Mouse (Mus musculus): ENCODE results near the gene Pgc. TPM values are rescaled to one million over a fixed set of nuclear protein-coding genes. Genes with fewer than 3 reads are reported as not detected.
A peak's percentile ranks its signal among the peaks of the same experiment; 100 is the strongest.

The Pgc gene
- total and polyA plus RNA-seq, 2 experiments from 2014 or later, result not detected

GRCm38 (mm10) chr17:47701793-47702192, 24.8 kb upstream of the Pgc start:
- Histone ChIP-seq H3K4me3 (ENCODE audit: low read depth, low read length) (no peak overlapping the region), H3K9me3 (replicated peaks; ENCODE audit: control insufficient read depth, low read length) (no peaks in the 10 kb centered on the region), H3K27ac (ENCODE audit: low read depth) (no peak overlapping the region), H3K9ac (replicated peaks; ENCODE audit: low read depth, low read length) (no peak overlapping the region), H3K4me2 (ENCODE audit: low read depth, low read length) (no peak overlapping the region), H3K36me3 (replicated peaks; ENCODE audit: control insufficient read depth, insufficient read depth, low read length) (peaks cover 23% of the 10 kb centered on the region; the same call in 1 of the 2 replicates), H3K4me1 (ENCODE audit: control insufficient read depth, insufficient read depth) (no peaks in the 10 kb centered on the region), H3K27me3 (ENCODE audit: control insufficient read depth, insufficient read depth, low read length) (no peaks in the 10 kb centered on the region)
- 79% methylated on average over 9 of the region's 9 CpGs for WGBS
- ATAC-seq (ENCODE audit: insufficient read depth, low read depth) (no peak), DNase-seq (ENCODE audit: low spot score) (no peak)
- TF ChIP-seq EP300 (IDR thresholded peaks at IDR 0.05; ENCODE audit: low read depth) (no peak), CTCF (IDR thresholded peaks at IDR 0.05; ENCODE audit: low read depth) (no peak)

GRCm38 (mm10) chr17:47702548-47703345, 23.9 kb upstream of the Pgc start:
- H3K4me2 ChIP-seq (ENCODE audit: low read depth, low read length), result no peak overlapping the region

GRCm38 (mm10) chr17:47703556-47703955, 23.1 kb upstream of the Pgc start:
- Histone ChIP-seq H3K9me3 (replicated peaks; ENCODE audit: control insufficient read depth, low read length) (no peaks in the 10 kb centered on the region), H3K4me2 (ENCODE audit: low read depth, low read length) (no peak overlapping the region), H3K4me3 (ENCODE audit: low read depth, low read length) (no peak overlapping the region), H3K27me3 (ENCODE audit: control insufficient read depth, insufficient read depth, low read length) (no peaks in the 10 kb centered on the region), H3K27ac (ENCODE audit: low read depth) (no peak overlapping the region), H3K4me1 (ENCODE audit: control insufficient read depth, insufficient read depth) (no peaks in the 10 kb centered on the region), H3K36me3 (replicated peaks; ENCODE audit: control insufficient read depth, insufficient read depth, low read length) (peaks cover 20% of the 10 kb centered on the region; the same call in 1 of the 2 replicates), H3K9ac (replicated peaks; ENCODE audit: low read depth, low read length) (no peak overlapping the region)
- no peak for TF ChIP-seq CTCF (IDR thresholded peaks at IDR 0.05; ENCODE audit: low read depth)
- no peak for DNase-seq (ENCODE audit: low spot score)
- WGBS, result 31% methylated on average over 20 of the region's 20 CpGs
- ATAC-seq (ENCODE audit: insufficient read depth, low read depth), result no peak

More at GRCm38 (mm10) chr17:47702548-47703345, 23.9 kb upstream of the Pgc start:
- TF ChIP-seq EP300 (IDR thresholded peaks at IDR 0.05; ENCODE audit: low read depth), result no peak
- TF ChIP-seq CTCF (IDR thresholded peaks at IDR 0.05; ENCODE audit: low read depth), result no peak
- ATAC-seq (ENCODE audit: insufficient read depth, low read depth), result no peak
- H3K27ac ChIP-seq (ENCODE audit: low read depth), result no peak overlapping the region
- H3K4me1 ChIP-seq (ENCODE audit: control insufficient read depth, insufficient read depth), result no peaks in the 10 kb centered on the region
- 51% methylated on average over 28 of the region's 28 CpGs for WGBS
- no peak for DNase-seq (ENCODE audit: low spot score)
- no peak overlapping the region for H3K4me3 ChIP-seq (ENCODE audit: low read depth, low read length)
- H3K27me3 ChIP-seq (ENCODE audit: control insufficient read depth, insufficient read depth, low read length), result no peaks in the 10 kb centered on the region
- no peaks in the 10 kb centered on the region for H3K9me3 ChIP-seq (replicated peaks; ENCODE audit: control insufficient read depth, low read length)
- H3K36me3 ChIP-seq (replicated peaks; ENCODE audit: control insufficient read depth, insufficient read depth, low read length), result peaks cover 23% of the 10 kb centered on the region; the same call in 1 of the 2 replicates
- no peak overlapping the region for H3K9ac ChIP-seq (replicated peaks; ENCODE audit: low read depth, low read length)

DNA sequence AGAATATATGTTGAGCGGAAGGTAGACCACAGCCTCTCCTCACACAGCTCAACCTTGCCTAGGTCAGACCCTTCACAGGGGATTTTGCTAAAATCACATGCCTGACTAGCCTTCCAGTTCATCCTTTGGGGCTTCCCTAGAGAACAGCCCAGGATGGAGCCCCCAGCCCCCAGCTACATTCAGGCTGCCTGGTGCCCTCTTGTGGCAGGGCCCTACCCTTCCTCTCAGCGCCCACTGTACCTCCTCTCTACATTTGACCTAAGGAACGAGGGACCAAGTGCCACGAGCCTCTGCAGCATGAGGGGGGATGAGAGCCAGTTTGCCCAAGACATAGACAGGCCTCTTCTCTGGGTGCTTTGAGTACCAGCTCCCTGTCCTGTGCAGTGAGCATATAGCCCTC, 21.9 kb upstream of the Pgc start:
- DNase-seq (ENCODE audit: low spot score) (no peak), ATAC-seq (ENCODE audit: insufficient read depth, low read depth) (no peak)
- Histone ChIP-seq H3K27ac (ENCODE audit: low read depth) (no peak overlapping the region), H3K36me3 (replicated peaks; ENCODE audit: control insufficient read depth, insufficient read depth, low read length) (peaks cover 19% of the 10 kb centered on the region; the same call in 1 of the 2 replicates), H3K9me3 (replicated peaks; ENCODE audit: control insufficient read depth, low read length) (no peaks in the 10 kb centered on the region), H3K9ac (replicated peaks; ENCODE audit: low read depth, low read length) (no peak overlapping the region), H3K27me3 (ENCODE audit: control insufficient read depth, insufficient read depth, low read length) (no peaks in the 10 kb centered on the region), H3K4me2 (ENCODE audit: low read depth, low read length) (no peak overlapping the region), H3K4me1 (ENCODE audit: control insufficient read depth, insufficient read depth) (no peaks in the 10 kb centered on the region), H3K4me3 (ENCODE audit: low read depth, low read length) (no peak overlapping the region)
- TF ChIP-seq CTCF (IDR thresholded peaks at IDR 0.05; ENCODE audit: low read depth), result no peak
- no peak for TF ChIP-seq EP300 (IDR thresholded peaks at IDR 0.05; ENCODE audit: low read depth)
- 78% methylated on average over 4 of the region's 4 CpGs for WGBS

DNA sequence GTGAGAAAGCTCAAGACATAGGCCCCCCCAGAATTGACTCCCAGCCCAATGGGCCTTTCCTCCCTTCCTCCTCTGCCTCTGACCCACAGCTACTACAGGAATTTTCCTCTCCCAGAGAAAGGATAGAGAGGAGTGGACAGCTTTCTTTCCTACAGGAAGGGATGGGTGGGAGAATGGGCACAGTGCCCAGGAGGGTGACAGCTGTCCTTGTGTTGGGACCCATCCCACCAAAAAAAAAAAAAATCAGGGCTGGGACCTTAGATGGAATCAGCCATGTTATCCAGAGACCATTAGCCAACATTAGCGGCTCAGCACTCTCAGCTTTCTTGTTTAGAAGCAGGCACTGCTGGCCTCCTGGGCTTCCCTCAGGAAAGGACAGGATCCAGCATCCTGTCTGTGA, 20.4 kb upstream of the Pgc start:
- DNase-seq (ENCODE audit: low spot score) (peak; percentile 27), ATAC-seq (ENCODE audit: insufficient read depth, low read depth) (0 out of 2 replicates have a peak, but pooled peaks have one; percentile 15)
- Histone ChIP-seq H3K4me3 (ENCODE audit: low read depth, low read length) (no peak overlapping the region), H3K9ac (replicated peaks; ENCODE audit: low read depth, low read length) (no peak overlapping the region), H3K36me3 (replicated peaks; ENCODE audit: control insufficient read depth, insufficient read depth, low read length) (peaks cover 19% of the 10 kb centered on the region; the same call in 1 of the 2 replicates), H3K27me3 (ENCODE audit: control insufficient read depth, insufficient read depth, low read length) (no peaks in the 10 kb centered on the region), H3K9me3 (replicated peaks; ENCODE audit: control insufficient read depth, low read length) (no peaks in the 10 kb centered on the region), H3K27ac (ENCODE audit: low read depth) (no peak overlapping the region), H3K4me1 (ENCODE audit: control insufficient read depth, insufficient read depth) (no peaks in the 10 kb centered on the region), H3K4me2 (ENCODE audit: low read depth, low read length) (no peak overlapping the region)
- TF ChIP-seq CTCF (IDR thresholded peaks at IDR 0.05; ENCODE audit: low read depth) (no peak), EP300 (IDR thresholded peaks at IDR 0.05; ENCODE audit: low read depth) (no peak)
- 60% methylated on average over 1 of the region's 1 CpGs for WGBS

Measured in heart, postnatal 0 days (tissue).